Mouse (Mus musculus) ovary, postnatal 14 days (tissue): ENCODE results near the gene Olfr1357.
"Not testable (repeated sequence)": the region's sequence is repeated elsewhere in the genome, so short reads cannot be mapped to it uniquely, and the experiment has no call there.

ENCODE experiments used
- DNase-seq: peaks from one replicate; pipeline ENCODE4 v3.0.0; 2022; ENCODE audit warnings: low spot score

Gene Olfr1357

DNA sequence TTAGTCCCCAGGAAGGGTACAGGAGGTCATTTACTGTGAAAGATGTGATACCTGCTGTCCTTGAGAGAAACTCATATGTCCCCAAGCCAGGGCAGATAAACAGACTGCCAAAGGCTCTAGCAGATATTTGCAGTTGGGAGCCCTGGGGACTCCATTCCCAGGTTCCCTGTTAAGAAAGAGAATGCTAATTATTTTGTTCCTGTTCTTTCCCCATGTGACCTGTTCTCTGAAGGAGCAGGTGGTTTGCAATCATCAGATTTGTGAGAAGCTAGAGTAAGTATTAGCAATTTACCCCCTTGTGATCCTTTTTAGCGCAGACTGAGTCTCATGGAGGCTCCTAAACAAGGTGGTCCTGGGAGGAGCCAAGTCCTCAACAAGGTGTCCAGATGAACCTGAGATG, at the start of gene Olfr1357:
Olfr1357 (minus strand) TSS at position 101 of the 400 bp plus-strand sequence.
- DNase-seq: no peak

DNA sequence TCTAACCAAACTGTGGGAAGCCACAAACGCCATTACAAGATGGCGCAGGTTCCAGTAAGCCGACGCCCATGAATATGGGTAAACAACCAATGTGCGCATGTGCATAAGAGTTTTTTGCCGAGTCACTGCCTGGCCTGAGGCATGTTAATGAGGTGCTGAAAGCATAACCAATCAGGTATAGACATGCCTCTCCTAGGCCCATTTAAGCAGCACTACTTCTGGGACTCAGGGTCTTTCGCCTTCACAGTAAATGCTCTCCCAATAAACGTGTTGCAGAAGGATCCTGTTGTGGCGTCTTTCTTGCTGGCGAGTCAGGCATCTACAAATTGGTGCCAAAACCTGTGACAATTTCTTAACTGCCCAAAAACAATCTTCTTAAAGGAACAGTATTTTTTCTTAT, 48.8 kb upstream of the Olfr1357 start:
- DNase-seq: not testable (repeated sequence)

DNA sequence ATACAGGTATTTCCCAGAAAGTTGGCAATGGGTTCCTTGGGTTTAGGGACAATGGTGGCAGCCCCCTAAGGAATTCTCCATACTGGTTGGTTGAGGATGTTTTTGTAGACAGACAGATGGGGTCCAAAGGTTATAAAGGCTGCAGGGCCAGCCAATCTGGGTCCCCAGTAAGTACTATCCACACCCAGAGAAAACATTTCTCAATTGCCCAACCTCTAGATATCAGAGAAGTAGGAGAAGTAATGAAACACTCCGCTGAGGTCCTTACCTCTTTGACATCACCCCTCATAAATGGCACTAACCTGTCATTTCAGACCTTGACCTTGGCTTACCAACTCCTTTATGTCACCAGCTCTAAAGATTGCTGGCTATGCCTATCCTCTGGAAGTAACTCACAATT, 46.7 kb upstream of the Olfr1357 start:
- DNase-seq: no peak

DNA sequence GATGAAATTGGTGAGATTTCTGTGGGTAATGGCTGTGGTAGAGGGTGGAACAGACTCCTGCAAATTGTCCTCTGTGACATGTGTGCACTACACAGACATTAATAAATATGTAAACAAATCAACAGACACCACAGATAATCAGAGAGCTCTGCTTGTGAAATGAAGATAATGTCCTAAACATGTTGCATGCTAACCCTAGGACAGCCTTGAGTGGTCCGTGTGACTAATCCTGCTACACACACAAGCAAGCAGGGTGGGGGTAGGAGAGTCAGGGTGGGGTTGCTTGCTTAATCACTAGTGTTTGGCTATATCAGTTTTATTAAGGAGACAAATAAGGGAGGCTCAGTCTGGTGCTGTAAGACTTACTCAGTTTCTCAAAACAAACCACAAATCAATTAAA, 43.3 kb upstream of the Olfr1357 start:
- no peak for DNase-seq

DNA sequence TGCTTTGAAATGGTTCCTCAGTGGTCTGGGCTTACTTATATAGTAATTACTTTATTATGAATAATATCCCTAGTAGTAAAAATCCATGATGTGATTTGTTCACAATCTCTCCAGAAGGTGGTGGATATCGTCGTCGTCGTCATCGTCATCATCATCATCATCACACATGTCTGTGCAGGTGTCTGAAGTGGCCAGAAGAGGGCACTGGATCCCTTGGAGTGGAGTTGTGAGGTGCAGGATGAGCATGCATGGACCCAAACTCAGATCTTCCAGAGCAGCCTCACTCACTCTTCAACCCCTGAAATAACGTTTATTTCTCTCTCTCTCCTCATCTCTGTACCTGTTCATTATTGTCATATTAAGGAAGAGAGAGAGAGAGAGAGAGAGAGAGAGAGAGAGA, 14.4 kb upstream of the Olfr1357 start:
- peak; percentile 10 for DNase-seq

DNA sequence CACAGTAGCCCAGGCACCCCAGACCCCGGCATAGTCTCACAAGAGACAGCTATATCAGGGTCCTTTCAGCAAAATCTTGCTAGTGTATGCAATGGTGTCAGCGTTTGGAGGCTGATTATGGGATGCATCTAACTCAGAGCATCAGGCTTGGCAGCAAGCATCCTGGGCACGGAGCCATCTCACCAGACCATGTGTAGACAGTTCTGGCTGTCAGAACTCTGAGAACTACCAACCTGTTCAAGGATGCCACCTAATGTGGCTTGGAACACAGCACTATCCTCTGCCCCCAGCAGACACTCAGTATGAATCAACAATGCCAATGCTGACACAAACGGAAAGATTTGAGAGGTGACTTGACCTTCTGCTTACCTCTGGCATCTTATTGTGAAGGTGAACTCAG, 12.3 kb upstream of the Olfr1357 start:
- no peak for DNase-seq

DNA sequence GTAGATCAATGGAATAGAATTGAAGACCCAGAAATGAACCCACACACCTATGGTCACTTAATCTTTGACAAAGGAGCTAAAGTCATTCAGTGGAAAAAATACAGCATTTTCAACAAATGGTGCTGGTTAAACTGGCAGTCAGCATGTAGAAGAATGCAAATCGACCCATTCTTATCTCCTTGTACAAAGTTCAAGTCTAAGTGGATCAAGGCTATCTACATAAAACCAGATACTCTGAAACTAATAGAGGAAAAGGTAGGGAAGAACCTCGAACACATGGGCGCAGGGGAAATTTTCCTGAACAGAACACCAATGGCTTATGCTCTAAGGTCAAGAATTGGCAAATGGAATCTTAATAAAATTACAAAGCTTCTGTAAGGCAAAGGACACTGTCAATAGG, 5.3 kb upstream of the Olfr1357 start:
- not testable (repeated sequence) for DNase-seq

DNA sequence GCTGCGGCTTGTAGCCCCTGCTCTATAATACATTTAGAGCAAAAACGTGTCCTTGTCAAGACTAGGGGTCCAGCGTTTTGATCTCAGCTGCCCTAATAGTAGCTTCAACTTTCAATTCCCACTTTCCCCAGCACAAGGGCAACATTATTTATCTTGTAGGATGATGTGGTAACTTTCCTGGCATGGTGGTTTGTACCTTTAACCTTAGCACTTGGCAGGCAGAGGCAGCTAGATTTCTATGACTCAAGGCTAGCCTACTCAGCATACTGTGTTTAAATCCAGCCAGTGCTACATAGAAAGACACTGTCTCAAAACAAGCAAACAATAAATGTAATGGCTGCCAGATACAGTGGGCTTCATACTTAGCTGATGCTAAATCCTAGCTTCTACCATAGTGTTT, 10.3 kb downstream of the Olfr1357 start:
- DNase-seq: no peak

DNA sequence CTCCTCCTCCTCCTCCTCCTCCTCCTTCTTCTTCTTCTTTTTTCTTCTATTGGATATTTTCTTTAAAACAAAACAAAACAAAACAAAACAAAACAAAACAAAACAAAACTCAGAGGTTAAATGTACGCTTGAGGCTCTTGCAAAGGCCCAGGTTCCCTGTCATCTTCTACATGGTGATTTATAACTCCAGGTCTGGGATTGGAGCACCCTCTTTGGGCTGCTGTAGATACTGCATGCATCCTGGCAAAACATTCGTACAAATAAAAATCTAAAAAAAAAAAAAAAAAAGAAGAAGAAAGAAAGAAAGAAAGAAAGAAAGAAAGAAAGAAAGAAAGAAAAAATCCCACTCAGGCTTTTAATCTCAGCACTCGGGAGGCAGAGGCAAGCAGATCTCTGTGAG, 12.8 kb downstream of the Olfr1357 start:
- no peak for DNase-seq

DNA sequence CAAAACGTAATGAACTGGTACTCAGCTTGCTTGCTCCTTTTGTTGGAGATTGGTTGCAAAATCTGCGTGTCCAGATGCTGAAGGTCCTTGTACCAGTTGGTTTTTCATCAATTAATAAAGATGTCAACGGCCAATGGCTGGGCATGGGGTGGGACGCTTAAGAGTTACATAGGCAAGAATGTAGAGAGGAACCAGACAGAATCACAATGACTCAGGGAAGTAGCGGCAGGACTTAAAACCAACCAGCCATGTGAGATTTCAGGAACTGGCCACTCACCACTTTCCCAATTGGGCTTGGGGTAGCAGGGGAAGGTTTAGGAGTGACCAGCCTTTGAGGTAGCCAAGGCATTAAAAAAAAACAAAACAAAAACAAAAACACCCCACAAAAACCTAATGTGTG, 18.0 kb downstream of the Olfr1357 start:
- no peak for DNase-seq

DNA sequence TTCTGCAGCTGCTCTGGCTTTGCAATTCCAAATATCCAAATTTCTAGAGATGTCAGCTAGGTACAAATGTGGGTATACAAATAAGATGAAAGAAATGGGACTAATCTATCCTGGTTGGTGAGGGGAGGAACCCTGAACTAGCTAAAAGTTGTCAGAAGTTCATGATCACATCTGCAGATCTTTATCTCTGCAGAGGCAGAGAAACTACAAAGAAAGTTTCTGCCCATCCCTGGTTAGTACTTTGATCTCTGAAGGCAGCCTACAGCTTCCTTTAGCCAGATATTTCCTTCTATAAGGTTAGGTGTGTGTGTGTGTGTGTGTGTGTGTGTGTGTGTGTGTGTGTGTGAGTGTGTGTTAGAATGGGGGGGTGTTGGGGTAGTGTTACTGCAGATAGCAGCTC, 23.3 kb downstream of the Olfr1357 start:
- DNase-seq: no peak

DNA sequence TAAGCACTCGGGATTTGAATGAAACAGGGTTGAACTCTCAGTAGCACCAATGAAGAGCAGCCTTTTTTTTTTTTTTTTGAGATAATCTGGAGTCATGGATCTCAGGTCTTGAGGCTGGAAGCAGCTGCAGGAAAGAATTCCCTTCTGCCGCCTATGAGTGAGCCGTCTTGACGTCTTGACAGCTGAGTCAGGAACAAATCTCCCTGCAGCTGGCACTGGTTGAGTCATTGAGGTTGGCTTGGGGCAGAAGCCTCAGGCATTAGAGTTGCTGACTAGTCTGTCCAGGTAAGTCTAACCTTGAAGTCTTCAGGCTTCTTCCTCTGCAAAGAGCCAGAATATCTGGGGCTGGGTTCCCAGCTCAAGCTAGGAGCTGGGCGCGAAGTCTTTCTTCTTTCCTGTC, 23.7 kb downstream of the Olfr1357 start:
- DNase-seq: no peak

DNA sequence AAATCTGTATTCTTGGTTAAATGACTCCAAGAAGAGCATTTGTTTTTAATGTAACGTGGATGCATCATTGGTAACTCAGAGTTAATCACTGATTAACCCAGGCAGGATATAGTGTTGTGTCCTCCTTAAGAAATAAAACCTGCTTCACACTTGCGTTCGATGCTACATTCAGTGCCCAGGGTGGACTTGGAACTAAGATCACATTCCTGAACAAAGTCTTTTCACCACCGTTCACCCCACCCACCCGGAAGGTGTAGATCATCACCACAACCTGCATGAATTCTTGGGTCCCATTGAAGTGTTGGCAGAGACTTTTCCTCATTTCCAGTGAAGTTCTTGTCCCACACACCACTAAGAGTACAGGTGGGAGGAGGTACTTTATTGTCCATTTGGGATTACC, 24.1 kb downstream of the Olfr1357 start:
- DNase-seq: no peak

DNA sequence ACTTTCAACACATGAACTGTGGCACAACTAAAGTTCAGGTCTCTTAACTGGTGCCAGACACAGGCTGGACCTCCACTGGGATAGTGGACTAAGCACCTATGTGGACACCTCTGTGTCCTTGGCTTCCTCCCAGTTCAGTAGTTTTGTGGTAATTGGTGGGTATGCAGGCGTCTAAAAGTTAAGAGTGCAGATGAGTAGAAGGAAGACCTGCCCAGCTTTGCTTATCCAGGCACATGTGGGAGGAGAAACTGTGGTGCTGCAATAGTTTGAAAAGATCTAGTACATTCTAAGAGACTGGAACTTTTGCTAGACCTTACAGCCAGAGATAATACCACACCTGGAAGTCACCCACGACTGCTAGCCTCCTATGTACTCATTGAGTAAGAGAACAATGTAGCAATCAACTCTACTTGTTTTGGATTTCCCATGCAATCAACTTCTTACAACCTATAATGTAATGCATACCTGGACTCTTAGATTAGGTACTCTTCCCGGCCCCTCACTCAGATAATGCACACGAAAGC, 25.0 kb downstream of the Olfr1357 start:
- no peak for DNase-seq

DNA sequence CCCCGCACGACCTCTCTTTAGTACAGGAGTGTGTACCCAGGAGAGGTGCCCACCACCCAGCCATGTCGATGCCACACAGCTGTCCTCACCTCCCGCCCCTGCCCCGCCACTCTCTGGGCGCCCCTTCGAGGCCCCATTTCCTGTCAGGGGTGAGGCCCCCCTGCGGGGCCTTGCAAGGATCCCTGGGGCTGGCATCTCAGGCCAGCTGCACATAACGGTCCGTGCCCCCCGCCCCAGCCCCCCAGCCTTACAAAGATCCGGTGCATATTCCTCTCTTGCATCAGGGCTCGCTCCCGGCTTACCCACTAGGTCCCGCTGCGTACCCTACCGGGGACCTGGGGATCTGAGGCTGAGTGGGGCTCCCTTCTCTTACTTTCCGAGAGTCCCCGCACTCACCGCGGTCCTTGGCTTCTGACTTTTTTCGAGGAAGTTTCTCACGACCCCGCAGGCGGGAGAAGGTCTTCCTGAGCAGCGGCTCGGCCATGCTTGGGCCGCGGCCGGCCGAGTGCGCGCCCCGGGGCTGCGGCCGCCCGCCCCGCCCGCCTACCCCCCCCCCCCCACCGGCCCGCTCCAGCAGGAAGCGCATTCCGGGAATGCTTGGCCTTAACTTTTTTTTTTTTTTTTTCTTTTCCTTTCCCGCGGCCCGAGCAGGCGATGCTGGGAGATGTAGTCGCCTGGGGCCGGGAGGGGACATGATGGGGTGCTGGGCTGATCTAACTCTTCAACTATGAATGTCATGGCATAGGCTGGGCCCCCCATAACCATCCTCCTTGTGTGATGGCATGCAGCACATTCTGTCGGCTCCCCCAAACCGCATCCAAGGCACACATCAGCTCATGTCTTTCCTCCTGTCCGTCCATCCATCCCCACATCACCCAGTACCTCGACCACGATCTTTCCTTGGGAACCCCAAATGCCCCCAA, 26.2 kb downstream of the Olfr1357 start, which contains the start of gene Syde1:
Syde1 (minus strand) TSS at position 559 of the 923 bp plus-strand sequence.
- peak; percentile 50 for DNase-seq

DNA sequence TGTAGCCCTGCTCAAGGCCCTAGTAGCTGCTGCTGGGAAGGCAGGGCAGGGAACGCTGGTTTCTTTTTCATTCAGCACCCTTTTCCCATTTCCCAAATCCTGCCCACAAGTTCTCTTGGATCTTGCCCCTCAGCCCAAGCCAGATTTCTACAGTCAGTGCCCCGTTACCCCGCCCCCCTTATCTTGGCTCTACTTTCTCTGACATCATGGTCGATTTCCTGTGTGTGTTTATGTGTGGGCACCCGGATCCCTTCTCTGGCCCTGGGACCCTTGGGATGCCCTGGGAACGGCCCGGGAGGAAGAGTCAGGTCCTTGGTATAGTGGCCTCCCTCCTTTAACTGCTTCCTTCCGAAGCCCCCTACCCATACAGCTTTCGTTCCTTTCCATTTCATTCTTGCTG, 27.1 kb downstream of the Olfr1357 start:
- no peak for DNase-seq

DNA sequence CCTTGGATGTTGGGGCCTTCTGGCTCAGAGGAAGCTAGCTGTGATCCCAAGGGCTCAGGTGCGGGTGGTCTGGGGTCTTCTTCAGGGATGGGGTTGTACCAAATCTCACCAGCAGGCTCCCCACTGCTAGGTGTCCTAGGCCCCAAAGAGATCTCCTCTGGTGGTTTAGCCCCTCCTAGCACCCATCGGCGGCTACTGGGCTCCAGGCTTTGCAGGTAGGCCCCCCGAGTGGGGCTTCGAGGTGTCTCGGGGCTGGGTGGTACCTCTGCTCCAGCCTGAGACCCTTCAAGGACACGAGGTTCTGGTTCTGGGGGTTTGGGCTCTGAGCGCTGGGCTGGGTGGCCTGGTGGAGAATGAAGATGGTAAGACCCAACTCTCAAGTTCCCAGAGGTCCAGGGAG, 28.0 kb downstream of the Olfr1357 start:
- DNase-seq: no peak

DNA sequence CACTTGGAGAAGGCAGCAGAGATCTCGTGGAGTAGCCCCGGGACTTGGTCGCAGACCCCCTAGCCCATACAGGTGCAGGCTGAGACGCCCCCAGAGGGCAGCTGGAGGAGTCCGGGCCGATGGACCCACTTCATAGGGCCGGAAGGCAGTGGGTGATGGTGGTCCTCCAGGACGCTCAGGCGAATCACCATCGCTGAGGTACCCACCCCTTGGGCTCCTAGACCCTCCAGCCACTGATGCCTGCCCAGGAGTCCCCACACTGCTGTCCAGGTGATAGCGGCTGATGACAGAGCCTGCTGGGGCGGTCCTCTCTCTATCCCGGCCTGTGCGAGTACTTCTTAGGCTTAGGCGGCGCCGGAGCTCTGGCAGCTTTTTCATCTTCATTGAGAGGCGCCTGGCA, 28.6 kb downstream of the Olfr1357 start:
- no peak for DNase-seq

DNA sequence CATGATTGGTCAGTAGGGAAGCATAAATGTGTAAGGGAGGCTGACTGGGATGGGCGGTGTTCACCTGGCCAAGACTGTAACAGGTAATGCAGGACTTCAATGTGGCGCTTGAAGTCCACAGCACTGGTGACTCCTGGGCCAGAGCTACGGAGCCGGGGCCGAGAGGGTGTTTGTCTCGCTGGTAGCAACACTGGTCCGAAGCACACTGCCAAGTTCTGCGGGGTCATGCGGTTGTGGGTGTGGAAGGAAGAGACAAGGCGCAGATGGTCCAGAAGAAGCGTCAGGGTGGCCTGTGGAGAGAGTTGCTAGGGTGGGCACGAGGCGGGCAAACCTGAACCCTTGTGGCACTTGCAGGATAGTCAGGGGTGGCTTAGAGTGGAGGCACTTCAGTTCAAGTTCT, 31.8 kb downstream of the Olfr1357 start:
- DNase-seq: no peak

DNA sequence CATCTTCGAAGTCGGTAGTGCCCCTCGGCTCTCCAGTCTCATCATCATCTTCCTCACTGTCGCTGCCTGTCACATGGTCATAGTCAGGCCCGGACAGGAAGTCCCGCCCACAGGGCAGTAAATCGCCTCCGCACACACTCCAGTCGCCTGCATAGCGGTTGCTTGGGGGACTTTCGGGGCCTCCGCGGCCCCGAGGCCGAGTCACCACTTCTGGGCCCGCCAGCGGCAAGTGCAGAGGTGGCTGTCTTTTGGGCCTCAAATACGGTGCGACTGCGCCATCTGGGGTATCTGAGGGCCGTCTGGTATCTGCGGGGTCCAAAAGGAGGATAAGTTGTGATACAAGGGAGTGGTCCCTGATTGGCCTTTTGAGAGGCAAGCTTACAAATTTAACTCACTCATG, 32.3 kb downstream of the Olfr1357 start:
- no peak for DNase-seq

DNA sequence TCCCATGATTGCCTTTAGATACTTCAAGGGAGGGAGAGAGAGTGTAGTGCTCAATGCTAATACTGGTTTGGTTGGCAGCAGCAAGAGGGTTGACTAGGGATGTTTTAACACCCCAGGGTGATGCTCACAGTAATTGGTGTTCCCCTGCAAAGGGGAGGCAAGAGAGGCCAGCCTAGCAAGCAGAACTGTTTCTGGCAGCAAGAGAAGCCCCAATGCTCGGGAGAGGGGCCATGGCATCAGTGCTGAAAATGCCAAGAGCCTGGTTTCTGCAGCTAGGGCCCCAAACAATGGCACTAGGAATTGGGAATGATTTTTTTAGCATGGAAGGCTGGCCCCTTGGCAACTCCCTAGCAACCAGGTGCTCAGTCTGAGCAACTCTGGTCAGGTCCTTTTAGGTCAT, 32.9 kb downstream of the Olfr1357 start:
- DNase-seq: no peak

DNA sequence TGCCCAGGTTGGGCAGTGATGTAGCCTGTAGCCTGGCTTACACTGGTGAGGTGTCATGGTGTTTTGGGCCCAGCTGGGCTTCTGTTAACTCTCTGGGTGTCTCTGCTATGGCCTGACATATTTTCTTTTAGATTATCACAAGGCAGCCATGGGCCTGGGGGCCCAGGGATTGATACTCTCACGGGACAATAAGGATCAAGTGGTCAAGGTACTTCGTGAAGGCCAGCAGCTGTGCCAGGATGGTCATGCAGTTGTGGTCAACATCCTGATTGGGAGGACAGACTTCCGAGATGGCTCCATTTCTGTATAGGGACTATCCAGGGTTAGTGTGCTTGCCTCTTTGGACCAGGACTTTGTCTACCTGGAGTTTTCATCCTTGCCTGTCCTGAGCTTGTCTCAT, 33.9 kb downstream of the Olfr1357 start:
- no peak for DNase-seq

DNA sequence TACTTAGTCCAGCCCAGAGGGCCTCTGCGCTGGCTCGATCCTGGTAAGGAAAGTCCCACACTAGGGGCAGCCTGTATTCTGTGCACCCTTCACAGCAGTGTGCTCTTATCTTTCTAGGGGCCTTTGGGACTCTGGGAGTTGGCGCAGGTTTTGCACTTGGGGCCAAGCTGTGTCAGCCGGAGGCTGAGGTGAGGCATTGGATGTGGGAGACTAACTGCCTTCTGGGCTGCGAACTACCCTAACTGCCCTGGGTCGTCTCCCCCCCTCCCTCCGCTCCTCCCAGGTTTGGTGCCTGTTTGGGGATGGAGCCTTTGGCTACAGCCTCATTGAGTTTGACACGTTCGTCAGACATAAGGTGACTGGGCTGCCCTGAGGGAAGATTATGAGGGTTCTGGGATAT, 34.5 kb downstream of the Olfr1357 start:
- no peak for DNase-seq

DNA sequence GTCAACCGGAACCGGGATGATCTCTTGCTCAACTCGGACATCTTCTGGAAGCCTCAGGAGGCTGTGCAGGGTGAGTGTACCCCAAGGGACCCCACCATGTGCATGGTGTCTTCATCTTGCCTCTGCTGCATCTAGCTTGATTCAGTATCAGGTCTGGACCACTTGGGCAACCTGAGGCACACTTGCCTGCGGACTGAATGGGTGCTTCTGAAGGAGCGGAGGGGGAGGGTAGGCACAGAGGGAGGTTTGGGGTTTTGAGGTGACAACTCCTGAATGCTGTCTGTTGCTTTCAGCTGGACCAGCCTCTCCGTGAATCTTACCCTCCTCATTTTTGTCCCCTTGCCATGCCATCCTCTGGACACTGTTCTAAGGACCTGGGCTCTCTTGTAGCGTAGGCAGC, 36.8 kb downstream of the Olfr1357 start:
- no peak for DNase-seq
